ENCODE assay signal across 1 mouse cellular context in the genomic region with DNA sequence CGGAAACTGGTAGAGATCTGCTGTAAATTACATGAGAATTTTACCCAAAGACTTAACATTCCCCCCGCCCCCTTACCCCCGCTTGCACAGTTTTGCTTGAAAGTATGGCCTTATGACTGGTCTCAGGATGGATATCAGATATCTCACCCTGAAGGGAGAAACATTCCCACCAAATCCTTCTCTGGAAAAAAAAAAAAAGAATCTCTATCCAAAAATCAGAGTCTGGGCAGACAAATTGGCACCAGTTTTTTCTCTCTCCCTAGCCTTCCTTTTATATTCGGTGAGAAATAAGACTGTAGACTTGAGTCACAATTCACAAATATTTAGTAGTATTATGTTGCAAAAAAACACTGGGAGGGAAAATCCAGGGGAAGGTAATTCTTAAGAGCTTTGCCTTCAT.
TF ChIP-seq lines count a peak whose summit lies in the region.

No protein-coding gene starts in this region.

TF ChIP-seq in myocyte, 11 proteins besides CTCF, POLR2A, EP300 and RAD21:
- TF ChIP-seq MYOD1 (IDR thresholded peaks at IDR 0.05; ENCODE audit: control insufficient read depth in 1 of 3, insufficient read length in 2 of 3, low read depth in 2 of 3) (no peak), E2F4 (IDR thresholded peaks at IDR 0.05; ENCODE audit: insufficient read depth) (no peak), POLR2AphosphoS2 (IDR thresholded peaks at IDR 0.05; ENCODE audit: insufficient read length, low read depth) (no peak), REST (IDR thresholded peaks at IDR 0.05; ENCODE audit: insufficient read depth, insufficient read length) (no peak), TCF12 (IDR thresholded peaks at IDR 0.05; ENCODE audit: insufficient read depth, poor library complexity, severe bottlenecking) (no peak), TCF3 (IDR thresholded peaks at IDR 0.05; ENCODE audit: insufficient read length, low read depth) (no peak), CEBPB (IDR thresholded peaks at IDR 0.05; ENCODE audit: insufficient read depth, poor library complexity, severe bottlenecking) (no peak), SRF (IDR thresholded peaks at IDR 0.05; ENCODE audit: control insufficient read depth, insufficient read length, low read depth) (no peak), MAX (IDR thresholded peaks at IDR 0.05; ENCODE audit: low read depth) (no peak), USF1 (IDR thresholded peaks at IDR 0.05; ENCODE audit: low read depth) (no peak), MYOG (IDR thresholded peaks at IDR 0.05; ENCODE audit: control insufficient read depth in 1 of 3, insufficient read depth in 1 of 3, insufficient read length in 2 of 3, low read depth in 2 of 3) (no peak)
